Mouse (Mus musculus) T-helper 17 cell (primary cell): ENCODE measurements around the gene Prkg1.
"Not testable (repeated sequence)": the region's sequence is repeated elsewhere in the genome, so short reads cannot be mapped to it uniquely, and the experiment has no call there.

ENCODE experiments used
- in situ Hi-C, 2 experiments: fragments of 300-600 bp; cut with MboI, MseI; formaldehyde crosslinking; loops; 1 replicate in 1 of 2; 2 replicates in 1 of 2; pipeline ENCODE4 v1.15.1; 2025; ENCODE audit warnings: high pct_unique_total_duplicates in 2 of 2

Prkg1 gene

GRCm38 (mm10) chr19:31460188-31460587 is 304.6 kb downstream of the Prkg1 start:
- in situ Hi-C loops: no loop called here

GRCm38 (mm10) chr19:31444101-31444500 is 320.7 kb downstream of the Prkg1 start:
- in situ Hi-C loops: no loop called here

GRCm38 (mm10) chr19:31442311-31442710 is 322.5 kb downstream of the Prkg1 start:
- in situ Hi-C loops: no loop called here

- in situ Hi-C loops: no loop called here
These were observed 331.4 kb downstream of the Prkg1 start for GRCm38 (mm10) chr19:31433446-31433845.

GRCm38 (mm10) chr19:31431411-31431810 is 333.4 kb downstream of the Prkg1 start:
- in situ Hi-C loops: no loop called here

GRCm38 (mm10) chr19:31426142-31426541 is 338.7 kb downstream of the Prkg1 start:
- in situ Hi-C loops: no loop called here

GRCm38 (mm10) chr19:31425199-31425598 is 339.6 kb downstream of the Prkg1 start:
- in situ Hi-C loops: no loop called here

- in situ Hi-C loops: no loop called here
These were observed 340.5 kb downstream of the Prkg1 start for GRCm38 (mm10) chr19:31424319-31424718.

- in situ Hi-C loops: no loop called here
These were observed 351.3 kb downstream of the Prkg1 start for GRCm38 (mm10) chr19:31413571-31413970.

- in situ Hi-C loops: no loop called here
These were observed 368.7 kb downstream of the Prkg1 start for GRCm38 (mm10) chr19:31396096-31396495.

- in situ Hi-C loops: no loop called here
These were observed 379.5 kb downstream of the Prkg1 start for GRCm38 (mm10) chr19:31385353-31385752.

- in situ Hi-C loops: no loop called here
These were observed 381.0 kb downstream of the Prkg1 start for GRCm38 (mm10) chr19:31383881-31384280.

- in situ Hi-C loops: no loop called here
These were observed 394.7 kb downstream of the Prkg1 start for GRCm38 (mm10) chr19:31370106-31370505.

GRCm38 (mm10) chr19:31369116-31369515 is 395.7 kb downstream of the Prkg1 start:
- in situ Hi-C loops: no loop called here

GRCm38 (mm10) chr19:31362051-31362450 is 402.8 kb downstream of the Prkg1 start:
- in situ Hi-C loops: no loop called here

GRCm38 (mm10) chr19:31361575-31361974 is 403.3 kb downstream of the Prkg1 start:
- in situ Hi-C loops: no loop called here

GRCm38 (mm10) chr19:31361161-31361560 is 403.7 kb downstream of the Prkg1 start:
- in situ Hi-C loops: no loop called here

GRCm38 (mm10) chr19:31354959-31355358 is 409.9 kb downstream of the Prkg1 start:
- in situ Hi-C loops: no loop called here

GRCm38 (mm10) chr19:31352784-31353183 is 412.0 kb downstream of the Prkg1 start:
- in situ Hi-C loops: not testable (repeated sequence)

GRCm38 (mm10) chr19:31351796-31352195 is 413.0 kb downstream of the Prkg1 start:
- in situ Hi-C loops: no loop called here

GRCm38 (mm10) chr19:31342150-31342549 is 422.7 kb downstream of the Prkg1 start:
- in situ Hi-C loops: loop anchor here in 1 of 2 experiments (10.0 kb wide), 1 partner anchor 207 kb away; no protein-coding TSS in a partner anchor

- in situ Hi-C loops: loop anchor here in 1 of 2 experiments (10.0 kb wide), 1 partner anchor 206 kb away; no protein-coding TSS in a partner anchor
These were observed 423.9 kb downstream of the Prkg1 start for GRCm38 (mm10) chr19:31340898-31341297.

- in situ Hi-C loops: no loop called here
These were observed 426.3 kb downstream of the Prkg1 start for GRCm38 (mm10) chr19:31338355-31339101.

- in situ Hi-C loops: no loop called here
These were observed 427.0 kb downstream of the Prkg1 start for GRCm38 (mm10) chr19:31337863-31338217.
